Mouse (Mus musculus) neural tube, embryonic 12.5 days (tissue): ENCODE results near the gene Ddrgk1. TPM values are rescaled to one million over a fixed set of nuclear protein-coding genes. Genes with fewer than 3 reads are reported as not detected.

Source experiments
- ATAC-seq: fragments of 200-750 bp; cut with Nextera tagmentation; 2 replicates; pipeline ENCODE4 v1.8.0; 2017; ENCODE audit warnings: low read depth, mild to moderate bottlenecking, moderate TSS enrichment, moderate library complexity; ENCODE audit not compliant: low FRiP score
- H3K27ac ChIP-seq: fragments of 300-500 bp; sonication (generic); 2 replicates; pipeline ENCODE4 v1.5.1; 2016
- H3K27me3 ChIP-seq: fragments of 300-500 bp; sonication (generic); replicated peaks from 2 replicates; pipeline ENCODE4 v1.6.1; 2016; ENCODE audit warnings: mild to moderate bottlenecking
- H3K36me3 ChIP-seq: fragments of 300-500 bp; sonication (generic); 2 replicates; pipeline ENCODE4 v1.6.1; 2016; ENCODE audit warnings: mild to moderate bottlenecking
- H3K4me1 ChIP-seq: fragments of 300-500 bp; sonication (generic); 2 replicates; pipeline ENCODE4 v1.6.1; 2016
- H3K4me2 ChIP-seq: fragments of 300-500 bp; sonication (generic); replicated peaks from 2 replicates; pipeline ENCODE4 v1.6.1; 2016; ENCODE audit warnings: mild to moderate bottlenecking
- H3K4me3 ChIP-seq: fragments of 300-500 bp; sonication (generic); 2 replicates; pipeline ENCODE4 v1.5.1; 2016
- H3K9ac ChIP-seq: fragments of 300-500 bp; sonication (generic); 2 replicates; pipeline ENCODE4 v1.6.1; 2016; ENCODE audit warnings: mild to moderate bottlenecking
- H3K9me3 ChIP-seq: fragments of 300-500 bp; sonication (generic); 2 replicates; pipeline ENCODE4 v1.6.1; 2016; ENCODE audit warnings: mild to moderate bottlenecking
- WGBS: fragments of 180-500 bp; shearing (Covaris S2); methylation state at CpG from one replicate; pipeline ENCODE4 v1.1.7; 2016; 5-methylcytosine and 5-hydroxymethylcytosine counted together
- polyA plus RNA-seq: library from polyadenylated mRNA; unstranded; fragments of >200 nt; fragmentation: Nextera tagmentation; extraction: Ambion mirVana; gene quantifications from 2 replicates; pipeline ENCODE4 v1.2.1, GENCODE M21; 2016

Ddrgk1 gene
- polyA plus RNA-seq, 1 experiment from 2014 or later, result 57.4 TPM

- Histone ChIP-seq H3K4me2 (peak overlapping the region; percentile 88), H3K9me3 (no peaks in the 10 kb centered on the region), H3K4me1 (peaks cover 7% of the 10 kb centered on the region), H3K27me3 (peaks cover 8% of the 10 kb centered on the region), H3K36me3 (peaks cover 23% of the 10 kb centered on the region), H3K9ac (peak overlapping the region; percentile 88), H3K27ac (no peak overlapping the region), H3K4me3 (peak overlapping the region; percentile 86)
- 2% methylated on average over 37 of the region's 37 CpGs for WGBS
- ATAC-seq, result peak; percentile 60; the same call in 1 of the 2 replicates
These were observed 35.2 kb downstream of the Ddrgk1 start for GRCm38 (mm10) chr2:130629080-130629838.

GRCm38 (mm10) chr2:130628424-130628823 is 36.0 kb downstream of the Ddrgk1 start:
- Histone ChIP-seq H3K4me3 (no peak overlapping the region), H3K36me3 (peaks cover 23% of the 10 kb centered on the region), H3K4me1 (peaks cover 4% of the 10 kb centered on the region; the same call in 1 of the 2 replicates), H3K27ac (no peak overlapping the region), H3K27me3 (peaks cover under 1% of the 10 kb centered on the region), H3K9ac (no peak overlapping the region), H3K4me2 (peak overlapping the region; percentile 88), H3K9me3 (no peaks in the 10 kb centered on the region)
- no peak for ATAC-seq
- WGBS, result 61% methylated on average over 3 of the region's 3 CpGs

GRCm38 (mm10) chr2:130618972-130619371 is 45.5 kb downstream of the Ddrgk1 start:
- ATAC-seq, result no peak
- Histone ChIP-seq H3K9me3 (no peaks in the 10 kb centered on the region), H3K4me3 (no peak overlapping the region), H3K27ac (no peak overlapping the region), H3K36me3 (peaks cover 45% of the 10 kb centered on the region), H3K4me2 (no peak overlapping the region), H3K27me3 (no peaks in the 10 kb centered on the region), H3K4me1 (no peaks in the 10 kb centered on the region), H3K9ac (no peak overlapping the region)
- 95% methylated on average over 7 of the region's 7 CpGs for WGBS

GRCm38 (mm10) chr2:130613091-130613490 is 51.4 kb downstream of the Ddrgk1 start:
- Histone ChIP-seq H3K4me2 (no peak overlapping the region), H3K36me3 (peaks cover 30% of the 10 kb centered on the region), H3K27me3 (no peaks in the 10 kb centered on the region), H3K4me3 (no peak overlapping the region), H3K9ac (no peak overlapping the region), H3K4me1 (no peaks in the 10 kb centered on the region), H3K9me3 (no peaks in the 10 kb centered on the region), H3K27ac (no peak overlapping the region)
- ATAC-seq, result no peak
- 74% methylated on average over 3 of the region's 3 CpGs for WGBS

Other genes starting within 250 kb of the Ddrgk1 start
- gene Vps16, start 240.3 kb downstream of the Ddrgk1 start, polyA plus RNA-seq, result 104 and 120 TPM in 2 replicates
- gene Pced1a, start 240.0 kb downstream of the Ddrgk1 start, polyA plus RNA-seq, result 11.8 TPM in 2 replicates
- gene Ptpra, start 214.4 kb downstream of the Ddrgk1 start, polyA plus RNA-seq, result 114 and 124 TPM in 2 replicates
- 77.7 and 80.8 TPM in 2 replicates for gene Mrps26, start 100.9 kb downstream of the Ddrgk1 start, polyA plus RNA-seq
- not detected in 2 replicates for gene Oxt, start 88.5 kb downstream of the Ddrgk1 start, polyA plus RNA-seq
- gene Avp, start 82.1 kb downstream of the Ddrgk1 start, polyA plus RNA-seq, result not detected in 2 replicates
- gene Fastkd5, start 34.6 kb downstream of the Ddrgk1 start, polyA plus RNA-seq, result 15.1 and 17.2 TPM in 2 replicates
- gene Ubox5, start 34.6 kb downstream of the Ddrgk1 start, polyA plus RNA-seq, result 13.1 and 14.4 TPM in 2 replicates
- gene Lzts3, start 21.9 kb downstream of the Ddrgk1 start, polyA plus RNA-seq, result 7.5 and 8.2 TPM in 2 replicates
- gene Itpa, start 3.0 kb upstream of the Ddrgk1 start, polyA plus RNA-seq, result 138 and 142 TPM in 2 replicates
- 0.11 and 0.20 TPM in 2 replicates for gene Slc4a11, start 32.9 kb upstream of the Ddrgk1 start, polyA plus RNA-seq
- gene 4930402H24Rik, start 241.7 kb upstream of the Ddrgk1 start, polyA plus RNA-seq, result 86.6 and 95.0 TPM in 2 replicates
- gene Atrn, start 241.8 kb upstream of the Ddrgk1 start, polyA plus RNA-seq, result 13.5 and 13.6 TPM in 2 replicates